Mouse (Mus musculus) urinary bladder, postnatal 14 days (tissue): ENCODE results near the gene Sod3.
A peak's percentile ranks its signal among the peaks of the same experiment; 100 is the strongest.

Experiments
- DNase-seq: peaks from one replicate; pipeline ENCODE4 v3.0.0; 2021; ENCODE audit warnings: low spot score

Gene Sod3

GRCm38 (mm10) chr5:52382837-52383236 lies 19.2 kb downstream of the Sod3 start:
- no peak for DNase-seq

DNA sequence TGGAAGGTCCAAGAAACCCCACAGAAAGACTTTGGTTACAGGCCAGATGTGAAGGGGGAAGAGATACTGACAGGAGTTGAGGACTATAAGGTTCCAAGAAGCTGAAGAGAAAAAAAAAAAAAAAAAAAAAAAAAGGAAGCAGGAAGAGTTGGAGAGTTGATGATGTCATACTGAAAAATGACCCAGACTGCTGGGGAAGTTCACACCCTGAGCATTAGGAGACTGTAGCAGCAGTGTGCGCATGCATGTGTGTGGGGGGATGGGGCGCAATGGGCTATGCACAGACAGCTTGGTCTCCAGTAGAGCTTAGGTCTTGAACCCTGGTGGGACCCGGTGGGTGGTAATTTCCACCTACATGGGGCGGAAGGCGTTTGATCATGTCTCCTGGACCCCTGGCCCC lies 20.2 kb downstream of the Sod3 start:
- DNase-seq, result no peak

DNA sequence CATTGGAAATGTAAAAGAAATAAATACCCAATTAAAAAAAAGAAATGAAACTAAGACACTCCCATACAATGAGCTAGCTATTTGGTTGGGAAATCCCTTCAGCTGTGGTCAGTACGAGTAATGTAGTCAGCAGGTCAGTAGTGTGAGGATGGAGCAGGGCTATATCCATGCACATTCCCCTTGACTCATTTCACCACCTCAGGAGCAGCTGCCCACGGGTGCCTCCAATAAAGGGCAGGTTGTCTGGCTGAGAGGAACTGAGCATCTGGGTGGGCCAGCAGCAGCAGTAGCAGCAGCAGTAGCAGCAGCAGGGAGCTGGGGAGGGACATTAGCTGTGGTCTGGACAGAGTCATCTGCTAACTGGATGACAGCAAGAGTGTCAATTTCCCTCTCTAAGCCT lies 22.4 kb downstream of the Sod3 start:
- no peak for DNase-seq

- DNase-seq, result no peak
Observed at GRCm38 (mm10) chr5:52388092-52388749, 24.6 kb downstream of the Sod3 start.

DNA sequence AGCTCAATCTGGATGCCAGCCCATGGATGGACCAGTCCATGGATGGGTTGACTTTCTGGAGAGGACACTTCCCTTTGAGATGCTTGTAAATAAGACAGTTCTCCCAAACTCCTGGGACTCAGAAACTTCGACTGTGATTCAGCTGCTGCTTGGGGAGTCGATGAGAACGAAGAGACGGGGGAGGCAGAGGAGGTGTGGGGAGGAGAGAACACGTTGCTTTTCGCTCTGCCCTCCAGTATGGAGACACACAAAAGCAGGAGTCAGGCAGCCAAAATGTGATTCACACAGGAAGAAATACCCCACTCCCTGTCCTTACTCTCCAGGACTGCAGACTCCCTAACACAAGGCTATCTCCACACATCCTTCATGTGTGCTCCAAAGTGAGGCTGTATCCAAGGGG lies 26.8 kb downstream of the Sod3 start:
- DNase-seq, result no peak

- DNase-seq, result no peak
Observed at GRCm38 (mm10) chr5:52391471-52391870, 27.9 kb downstream of the Sod3 start.

DNA sequence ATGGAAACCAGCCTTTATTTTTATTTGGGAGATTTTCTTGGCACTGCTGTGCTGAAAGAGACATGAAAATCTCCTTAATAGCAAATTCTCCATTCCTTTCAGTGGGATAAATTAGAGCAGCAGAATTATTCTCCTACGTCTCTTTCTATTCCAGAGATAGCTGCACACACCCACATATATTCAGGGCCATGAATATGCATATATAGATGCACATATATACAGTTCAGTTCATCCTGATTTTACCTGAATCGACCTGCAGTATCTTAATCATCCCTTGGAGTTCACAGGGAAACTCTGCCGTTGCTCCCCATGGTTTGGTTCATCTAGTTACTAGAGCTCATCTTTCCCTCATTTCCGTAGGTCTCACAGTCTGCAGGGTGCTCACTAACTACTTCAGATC lies 30.2 kb downstream of the Sod3 start:
- no peak for DNase-seq

GRCm38 (mm10) chr5:52404373-52404772 lies 40.8 kb downstream of the Sod3 start:
- no peak for DNase-seq

DNA sequence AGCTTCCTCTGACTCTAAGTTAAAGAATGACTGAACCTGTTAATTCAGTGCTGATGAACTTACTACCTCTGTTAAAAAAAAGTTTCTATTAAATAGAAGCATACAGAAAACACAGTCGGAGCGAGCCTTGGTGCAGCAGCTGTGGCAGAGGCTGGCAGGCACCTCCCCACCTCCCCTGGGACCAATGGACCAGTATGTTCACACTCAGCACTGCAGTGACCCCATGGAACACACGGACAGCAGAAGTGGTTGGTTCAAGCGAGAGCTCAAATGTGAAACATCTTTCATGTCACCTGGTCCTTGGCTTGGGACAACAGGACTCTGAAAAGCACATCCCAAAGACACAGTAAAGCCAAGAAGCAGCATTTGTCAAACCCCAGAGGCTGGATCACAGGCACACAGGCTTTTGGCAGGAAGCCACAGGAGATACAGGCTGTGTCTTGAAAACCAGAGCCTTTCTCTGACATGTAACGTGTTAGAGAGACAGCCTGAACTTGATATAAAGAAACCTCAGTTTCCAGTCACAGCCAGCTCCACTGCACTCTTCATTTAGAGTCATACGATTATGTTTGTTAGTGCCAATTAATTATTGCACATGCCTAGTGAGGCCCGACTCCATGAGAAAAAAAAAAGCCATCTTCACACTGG lies 45.2 kb downstream of the Sod3 start:
- DNase-seq, result no peak

DNA sequence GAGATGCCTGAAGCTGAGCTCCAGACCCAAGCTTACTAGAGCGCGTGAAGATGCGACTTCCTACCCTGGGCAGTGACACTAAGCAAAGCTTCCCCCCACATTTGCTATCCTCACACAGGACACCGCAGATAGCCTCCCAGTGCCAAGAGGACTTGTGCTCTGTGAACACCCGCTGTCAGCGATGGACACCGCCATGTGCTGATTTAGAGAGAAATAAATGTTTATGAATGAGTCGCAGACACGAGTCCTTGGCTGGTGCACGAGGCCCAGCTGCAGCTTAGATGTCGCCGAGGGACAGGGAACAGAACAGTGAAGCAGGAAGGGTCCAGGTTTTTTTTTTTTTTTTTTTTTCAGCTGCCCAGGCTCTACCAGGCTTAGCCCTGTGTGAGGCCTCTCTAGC lies 46.6 kb downstream of the Sod3 start:
- DNase-seq, result no peak

GRCm38 (mm10) chr5:52411567-52411966 lies 48.0 kb downstream of the Sod3 start:
- peak; percentile 7 for DNase-seq

GRCm38 (mm10) chr5:52415193-52415592 lies 51.6 kb downstream of the Sod3 start:
- no peak for DNase-seq

DNA sequence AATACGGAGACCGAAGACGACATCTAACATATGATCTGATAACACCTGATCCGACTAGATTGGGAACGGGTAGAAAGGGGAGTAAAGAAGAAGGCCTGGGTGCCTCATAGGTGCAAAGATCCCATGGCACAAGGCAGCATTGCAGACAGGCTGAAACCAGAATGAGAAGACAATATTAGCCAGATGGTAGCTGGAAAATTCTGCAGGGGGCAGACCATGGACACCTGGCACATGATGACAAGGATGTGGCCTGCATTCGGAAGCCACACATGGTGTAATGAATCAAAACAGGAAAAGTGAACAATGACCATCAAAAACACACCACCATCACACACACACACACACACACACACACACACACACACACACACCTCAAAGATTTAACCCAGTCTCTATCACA lies 52.3 kb downstream of the Sod3 start:
- DNase-seq, result no peak

GRCm38 (mm10) chr5:52416485-52416884 lies 52.9 kb downstream of the Sod3 start:
- DNase-seq, result no peak
